Mouse (Mus musculus) lung, postnatal 0 days (tissue): ENCODE data around the gene Acox1. TPM values are rescaled to one million over a fixed set of nuclear protein-coding genes. Genes with fewer than 3 reads are reported as not detected.

Experiments used
- ATAC-seq: fragments of 200-750 bp; cut with Nextera tagmentation; 2 replicates; pipeline ENCODE4 v1.8.0; 2017; ENCODE audit warnings: moderate library complexity
- DNase-seq: peaks from one replicate; pipeline ENCODE4 v3.0.0-alpha.2; 2016; ENCODE audit warnings: low spot score
- H3K27ac ChIP-seq: fragments of 300-500 bp; sonication (generic); 2 replicates; pipeline ENCODE4 v1.5.1; 2014; ENCODE audit warnings: antibody characterized with exemption, mild to moderate bottlenecking, low read length, mixed read lengths
- H3K27me3 ChIP-seq: fragments of 300-500 bp; sonication (generic); replicated peaks from 2 replicates; pipeline ENCODE4 v1.6.1; 2014; ENCODE audit warnings: low read length, mixed read lengths; ENCODE audit not compliant: insufficient read depth
- H3K36me3 ChIP-seq: fragments of 300-500 bp; sonication (generic); 2 replicates; pipeline ENCODE4 v1.6.1; 2014; ENCODE audit warnings: low read length, mixed read lengths; ENCODE audit not compliant: insufficient read depth
- H3K4me1 ChIP-seq: fragments of 300-500 bp; sonication (generic); 2 replicates; pipeline ENCODE4 v1.6.1; 2014; ENCODE audit warnings: antibody characterized with exemption, low read depth, low read length, mixed read lengths; ENCODE audit not compliant: insufficient read depth
- H3K4me2 ChIP-seq: fragments of 300-500 bp; sonication (generic); replicated peaks from 2 replicates; pipeline ENCODE4 v1.6.1; 2014; ENCODE audit warnings: low read depth, mild to moderate bottlenecking, low read length, moderate library complexity, mixed read lengths
- H3K4me3 ChIP-seq: fragments of 300-500 bp; sonication (generic); 2 replicates; pipeline ENCODE4 v1.5.1; 2014; ENCODE audit warnings: low read depth, low read length
- H3K9ac ChIP-seq: fragments of 300-500 bp; sonication (generic); replicated peaks from 2 replicates; pipeline ENCODE4 v1.6.1; 2014; ENCODE audit warnings: low read depth, mild to moderate bottlenecking
- H3K9me3 ChIP-seq: fragments of 300-500 bp; sonication (generic); 2 replicates; pipeline ENCODE4 v1.6.1; 2016; ENCODE audit warnings: low read length, mixed read lengths
- CTCF ChIP-seq: IDR thresholded peaks from 2 replicates; pipeline ENCODE4 v1.5.1; 2016; ENCODE audit warnings: antibody characterized with exemption, mild to moderate bottlenecking
- EP300 ChIP-seq: IDR thresholded peaks from 2 replicates; pipeline ENCODE4 v1.6.1; 2016; ENCODE audit warnings: antibody characterized with exemption, mild to moderate bottlenecking, control low read depth
- WGBS: fragments of 180-500 bp; shearing (Covaris S2); extraction: QIAGEN DNeasy Blood & Tissue Kit; methylation state at CpG from one replicate; pipeline ENCODE4 v1.1.7; 2014; 5-methylcytosine and 5-hydroxymethylcytosine counted together
- polyA plus RNA-seq: library from polyadenylated mRNA; unstranded; fragments of >200 nt; fragmentation: Nextera tagmentation; extraction: Ambion mirVana; gene quantifications from 2 replicates; pipeline ENCODE4 v1.2.1, GENCODE M21; 2015

Gene Acox1
- polyA plus RNA-seq, 1 experiment from 2014 or later, result 31.7 TPM

DNA sequence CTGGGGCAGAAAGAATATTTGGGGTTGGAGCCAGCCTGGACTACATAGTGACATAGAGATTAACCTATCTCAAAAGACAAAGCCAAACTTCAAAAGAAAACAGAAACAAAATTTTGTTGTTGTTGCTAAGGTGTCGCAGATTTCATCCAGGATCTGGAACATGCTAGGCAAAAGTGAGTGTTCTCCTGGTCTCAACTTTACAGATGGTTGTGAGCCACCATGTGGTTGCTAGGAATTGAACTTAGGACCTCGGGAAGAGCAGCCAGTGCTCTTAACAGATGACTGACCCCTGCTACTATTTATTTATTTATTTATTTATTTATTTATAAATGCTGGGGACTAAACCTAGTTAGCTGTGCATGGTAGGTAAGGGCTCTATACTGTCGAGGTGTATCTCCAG lies 2.5 kb downstream of the Acox1 start:
- TF ChIP-seq EP300 (no peak), CTCF (no peak)
- Histone ChIP-seq H3K9ac (no peak overlapping the region), H3K27me3 (no peaks in the 10 kb centered on the region), H3K36me3 (no peaks in the 10 kb centered on the region), H3K27ac (no peak overlapping the region), H3K9me3 (no peaks in the 10 kb centered on the region), H3K4me1 (peaks cover 7% of the 10 kb centered on the region; the same call in 1 of the 2 replicates), H3K4me3 (no peak overlapping the region), H3K4me2 (no peak overlapping the region)
- WGBS, result 90% methylated on average over 3 of the region's 3 CpGs
- DNase-seq (no peak), ATAC-seq (no peak)

DNA sequence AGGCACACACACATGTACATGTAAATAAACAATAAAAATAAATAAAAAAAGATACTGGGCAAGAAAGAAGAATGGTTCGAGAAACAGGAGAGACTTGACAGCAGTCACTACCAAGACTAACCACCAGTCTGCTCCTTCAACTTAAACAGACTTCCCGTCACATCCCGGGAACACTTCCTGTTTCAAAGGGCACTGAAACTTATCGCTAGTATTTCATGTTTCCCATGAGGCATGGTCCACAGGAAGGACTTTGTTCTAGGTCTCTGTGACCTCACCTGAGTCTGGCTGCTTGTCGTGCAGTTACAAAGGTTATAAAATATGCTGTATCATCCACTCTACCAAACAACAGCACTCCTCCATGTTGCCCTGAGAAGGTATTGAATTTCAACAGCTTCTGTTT lies 3.6 kb downstream of the Acox1 start:
- H3K4me1 ChIP-seq, result peaks cover 7% of the 10 kb centered on the region; the same call in 1 of the 2 replicates
- 0 out of 2 replicates have a peak, but pooled peaks cover 4% of the 10 kb centered on the region for H3K36me3 ChIP-seq
- peak; percentile 64 for DNase-seq
- peak overlapping the region; percentile 39 for H3K27ac ChIP-seq
- ATAC-seq, result no peak
- TF ChIP-seq CTCF, result peak; percentile 46
- no peak for TF ChIP-seq EP300
- 45% methylated on average over 5 of the region's 5 CpGs for WGBS
- H3K4me2 ChIP-seq, result no peak overlapping the region
- H3K4me3 ChIP-seq, result no peak overlapping the region
- H3K27me3 ChIP-seq, result no peaks in the 10 kb centered on the region
- no peaks in the 10 kb centered on the region for H3K9me3 ChIP-seq
- no peak overlapping the region for H3K9ac ChIP-seq

DNA sequence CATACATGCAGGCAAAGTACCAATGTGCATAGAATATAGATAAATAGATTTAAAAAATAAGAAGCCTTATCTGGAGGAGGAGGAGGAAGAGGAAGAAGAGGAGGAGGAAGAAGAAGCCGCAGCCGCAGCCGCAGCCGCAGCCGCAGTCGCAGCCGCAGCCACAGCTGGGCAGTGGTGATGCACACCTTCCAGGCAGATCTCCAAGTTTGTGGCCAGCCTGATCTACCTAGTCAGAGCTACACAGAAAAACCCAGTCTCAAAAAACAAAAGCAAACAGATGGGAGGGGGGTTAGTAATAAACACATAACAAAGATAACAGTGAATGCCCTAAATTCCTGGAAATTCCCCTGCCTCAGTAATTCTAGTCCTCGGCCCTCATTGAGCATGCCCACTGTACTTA lies 4.2 kb downstream of the Acox1 start:
- 0 out of 2 replicates have a peak, but pooled peaks cover 5% of the 10 kb centered on the region for H3K36me3 ChIP-seq
- H3K4me1 ChIP-seq, result peaks cover 5% of the 10 kb centered on the region; the same call in 1 of the 2 replicates
- peak overlapping the region; percentile 39; the same call in 1 of the 2 replicates for H3K27ac ChIP-seq
- no peak overlapping the region for H3K4me2 ChIP-seq
- no peak overlapping the region for H3K4me3 ChIP-seq
- TF ChIP-seq EP300 (no peak), CTCF (no peak)
- WGBS, result 83% methylated on average over 8 of the region's 8 CpGs
- no peak overlapping the region for H3K9ac ChIP-seq
- no peaks in the 10 kb centered on the region for H3K9me3 ChIP-seq
- no peaks in the 10 kb centered on the region for H3K27me3 ChIP-seq
- ATAC-seq (no peak), DNase-seq (no peak)

DNA sequence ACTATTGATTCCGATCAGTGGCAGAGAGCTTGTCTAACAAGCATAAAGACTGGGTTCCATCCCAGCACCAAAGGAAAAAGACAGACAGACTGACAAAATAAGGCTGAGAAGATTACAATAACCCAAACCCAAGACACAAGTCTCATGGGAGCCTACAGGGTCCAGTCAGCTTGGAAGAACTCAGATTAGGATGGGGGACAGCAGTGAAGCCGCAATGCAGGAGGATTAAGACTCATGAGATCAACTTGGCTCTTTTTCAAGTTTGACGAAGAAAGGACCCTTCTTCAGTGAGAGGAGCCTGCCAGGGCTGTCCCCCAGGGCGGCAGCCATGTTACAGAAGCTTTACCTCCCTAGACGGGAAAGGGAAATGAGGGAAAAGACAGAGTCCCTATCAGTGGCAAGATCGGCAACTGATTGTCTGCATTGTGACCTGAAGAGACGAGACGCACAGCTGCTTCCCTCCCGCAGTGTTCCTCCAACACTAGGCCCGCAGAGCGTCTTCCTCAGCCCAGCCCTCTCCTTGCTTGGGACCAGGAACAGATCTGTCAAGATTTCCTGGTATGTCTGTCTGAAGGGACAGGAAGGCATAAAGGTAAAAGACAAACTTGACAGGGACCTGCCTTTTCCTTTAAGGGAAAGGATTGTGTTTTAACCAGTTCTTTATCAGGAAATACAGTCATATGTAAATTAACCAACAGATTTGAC lies 11.5 kb downstream of the Acox1 start:
- H3K36me3 ChIP-seq, result 0 out of 2 replicates have a peak, but pooled peaks cover 9% of the 10 kb centered on the region
- no peaks in the 10 kb centered on the region for H3K27me3 ChIP-seq
- H3K4me2 ChIP-seq, result no peak overlapping the region
- no peak for TF ChIP-seq EP300
- no peak for TF ChIP-seq CTCF
- DNase-seq, result no peak
- 0 out of 2 replicates have a peak, but pooled peaks cover 5% of the 10 kb centered on the region for H3K4me1 ChIP-seq
- no peak overlapping the region for H3K4me3 ChIP-seq
- H3K9ac ChIP-seq, result no peak overlapping the region; the same call in 1 of the 2 replicates
- 53% methylated on average over 11 of the region's 11 CpGs for WGBS
- H3K9me3 ChIP-seq, result no peaks in the 10 kb centered on the region
- H3K27ac ChIP-seq, result peak overlapping the region; percentile 5; the same call in 1 of the 2 replicates
- ATAC-seq, result peak; percentile 23; the same call in 1 of the 2 replicates

DNA sequence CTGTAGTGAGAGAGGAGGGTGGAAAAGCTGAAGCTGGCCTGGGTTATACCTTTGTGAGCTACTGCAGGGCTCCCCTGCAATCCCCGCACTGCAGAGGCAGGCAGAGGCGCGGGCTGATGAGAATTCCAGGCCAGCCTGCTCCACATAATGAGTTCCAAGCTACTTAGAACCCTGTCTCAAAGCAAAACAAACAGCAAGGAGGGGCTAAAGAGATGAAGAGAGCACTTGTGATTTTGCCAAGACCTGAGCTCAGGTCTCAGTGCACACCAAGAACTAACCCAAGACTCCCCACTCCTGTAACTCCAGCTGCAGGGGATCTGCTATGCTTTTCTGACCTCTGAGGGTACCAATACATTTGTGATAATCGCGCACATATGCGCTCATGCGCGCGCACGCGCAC lies 12.5 kb downstream of the Acox1 start:
- ATAC-seq, result peak; percentile 53
- H3K27me3 ChIP-seq, result no peaks in the 10 kb centered on the region
- H3K36me3 ChIP-seq, result 0 out of 2 replicates have a peak, but pooled peaks cover 9% of the 10 kb centered on the region
- 0 out of 2 replicates have a peak, but pooled peaks cover 5% of the 10 kb centered on the region for H3K4me1 ChIP-seq
- no peak overlapping the region; the same call in 1 of the 2 replicates for H3K27ac ChIP-seq
- H3K4me2 ChIP-seq, result no peak overlapping the region
- peak; percentile 42 for DNase-seq
- no peaks in the 10 kb centered on the region for H3K9me3 ChIP-seq
- TF ChIP-seq CTCF (no peak), EP300 (no peak)
- 87% methylated on average over 11 of the region's 11 CpGs for WGBS
- no peak overlapping the region for H3K9ac ChIP-seq
- no peak overlapping the region for H3K4me3 ChIP-seq

DNA sequence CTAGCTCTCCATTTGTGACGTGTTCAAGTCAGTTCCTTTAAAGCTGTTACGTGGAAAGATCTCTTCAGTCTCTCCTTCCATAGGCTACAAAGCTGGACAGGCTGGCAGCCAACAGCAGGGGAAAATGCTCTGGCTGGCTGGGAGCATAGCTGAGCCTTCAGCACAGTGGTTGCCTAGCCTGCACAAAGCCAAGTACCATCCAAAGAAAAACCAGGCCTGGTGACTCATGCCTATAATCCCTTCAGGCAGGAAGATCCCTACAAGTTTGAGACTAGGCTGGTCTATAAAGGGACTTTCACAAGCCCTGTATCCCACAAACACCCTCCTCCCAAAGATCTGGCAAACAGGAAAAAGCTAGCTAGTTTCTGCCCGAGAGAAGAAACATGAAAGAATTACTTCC lies 13.0 kb downstream of the Acox1 start:
- no peak for DNase-seq
- Histone ChIP-seq H3K4me1 (0 out of 2 replicates have a peak, but pooled peaks cover 5% of the 10 kb centered on the region), H3K4me2 (no peak overlapping the region), H3K9ac (no peak overlapping the region), H3K27me3 (no peaks in the 10 kb centered on the region), H3K9me3 (no peaks in the 10 kb centered on the region), H3K36me3 (0 out of 2 replicates have a peak, but pooled peaks cover 9% of the 10 kb centered on the region), H3K4me3 (no peak overlapping the region), H3K27ac (no peak overlapping the region)
- peak; percentile 46; the same call in 1 of the 2 replicates for ATAC-seq
- 64% methylated on average over 3 of the region's 3 CpGs for WGBS
- TF ChIP-seq CTCF, result no peak
- no peak for TF ChIP-seq EP300
